Mouse (Mus musculus) MEL (cell line): Measurements from ENCODE around the gene Abca3.

Experiments
- CTCF ChIP-seq, 3 experiments: IDR thresholded peaks in 2 of 3; conservative IDR thresholded peaks in 1 of 3; 2 replicates each; pipeline ENCODE4 v1.5.1; 2011 to 2012; ENCODE audit warnings: low read length in 3 of 3, low read depth in 2 of 3, mild to moderate bottlenecking in 2 of 3, improper control_type of control experiment in 1 of 3, inconsistent platforms in 1 of 3, mixed read lengths in 1 of 3, moderate library complexity in 1 of 3; ENCODE audit not compliant: control insufficient read depth in 1 of 3, insufficient read depth in 1 of 3, poor library complexity in 1 of 3, severe bottlenecking in 1 of 3
- GATA1 ChIP-seq: IDR thresholded peaks from 2 replicates; pipeline ENCODE4 v1.6.1; 2011; ENCODE audit warnings: low read depth, low read length, improper control_type of control experiment
- POLR2A ChIP-seq, 2 experiments: IDR thresholded peaks; 2 replicates each; pipeline ENCODE4 v1.6.1; 2011 to 2012; ENCODE audit warnings: low read length in 2 of 2, mild to moderate bottlenecking in 2 of 2, control low read depth in 1 of 2, improper control_type of control experiment in 1 of 2, low read depth in 1 of 2, moderate library complexity in 1 of 2; ENCODE audit not compliant: control insufficient read depth in 1 of 2, insufficient read depth in 1 of 2, poor library complexity in 1 of 2
- RCOR1 ChIP-seq: IDR thresholded peaks from 2 replicates; pipeline ENCODE4 v1.6.1; 2012; ENCODE audit warnings: low read depth, mild to moderate bottlenecking, inconsistent platforms, low read length, improper control_type of control experiment
- ZC3H11A ChIP-seq: IDR thresholded peaks from 2 replicates; pipeline ENCODE4 v1.6.1; 2012; ENCODE audit warnings: low read depth, mild to moderate bottlenecking, inconsistent platforms, low read length, improper control_type of control experiment

- TF ChIP-seq CTCF (IDR thresholded peaks at IDR 0.05 in 2 of 3, conservative IDR thresholded peaks at IDR 0.05 in 1 of 3; ENCODE audit: control insufficient read depth in 1 of 3, insufficient read depth in 1 of 3, low read depth in 2 of 3, low read length in 3 of 3, poor library complexity in 1 of 3, severe bottlenecking in 1 of 3) (no peak), POLR2A (IDR thresholded peaks at IDR 0.05; ENCODE audit: control insufficient read depth in 1 of 2, insufficient read depth in 1 of 2, low read depth in 1 of 2, low read length in 2 of 2, poor library complexity in 1 of 2) (no peak), ZC3H11A (no peak), RCOR1 (no peak), GATA1 (no peak)
Measured at GRCm38 (mm10) chr17:24359006-24359405, 7.3 kb downstream of the Abca3 start.
